Mouse (Mus musculus): Measurements from ENCODE around the gene Mettl1.

Mettl1 gene

DNA sequence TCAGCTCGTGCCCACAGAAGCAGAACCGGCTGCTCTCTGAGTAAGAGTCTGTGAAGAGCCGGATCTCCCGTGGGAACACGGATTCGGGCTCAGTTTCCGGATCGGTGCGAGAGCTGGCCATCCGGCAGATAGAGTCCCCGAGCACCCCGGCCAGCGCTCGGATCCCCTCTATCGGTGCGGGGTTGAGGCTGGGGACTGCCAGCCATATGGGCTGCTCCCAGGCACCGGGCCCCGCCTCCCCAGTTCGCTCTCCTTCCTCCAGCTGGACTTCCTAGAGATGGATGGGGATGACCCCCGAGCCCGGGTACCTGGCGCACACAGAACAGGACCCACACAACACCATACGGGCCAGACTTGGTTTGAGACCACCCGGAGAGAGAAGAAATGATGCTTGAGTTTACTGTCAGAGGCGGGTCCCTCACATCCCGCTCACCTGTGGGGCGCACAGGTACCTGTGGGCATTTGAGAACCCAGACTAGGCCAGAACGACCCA is at the start of gene Mettl1, which contains the start of gene Eef1akmt3:
Gene Mettl1, plus strand, starts transcription at position 141 of the 493 bp plus-strand sequence.
Gene Eef1akmt3, minus strand, starts transcription at position 240 of the 493 bp plus-strand sequence.
- peak; percentile 61 for DNase-seq (ENCODE audit: low read depth, low spot score)

DNA sequence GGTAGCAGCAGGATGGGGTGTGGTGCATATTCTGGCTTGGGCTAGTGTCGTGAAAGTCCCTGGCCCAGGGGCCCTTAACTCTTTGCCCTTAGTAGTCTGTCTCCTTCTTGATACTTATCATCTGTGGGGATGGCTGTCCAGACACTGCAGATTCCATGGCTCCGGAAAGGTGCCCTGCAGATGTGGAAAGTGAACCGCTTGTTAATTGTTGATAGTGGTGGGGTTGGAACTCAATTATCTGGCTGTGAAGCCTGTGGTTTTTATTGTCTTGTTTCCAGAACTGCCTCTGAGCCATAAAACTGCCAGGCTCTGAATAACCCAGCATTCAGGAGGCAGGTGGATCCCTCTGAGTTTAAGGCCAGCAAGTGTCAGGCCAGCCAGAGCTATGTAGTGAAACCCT is 49.5 kb upstream of the Mettl1 start:
- no peak for DNase-seq (ENCODE audit: low read depth, low spot score)

DNA sequence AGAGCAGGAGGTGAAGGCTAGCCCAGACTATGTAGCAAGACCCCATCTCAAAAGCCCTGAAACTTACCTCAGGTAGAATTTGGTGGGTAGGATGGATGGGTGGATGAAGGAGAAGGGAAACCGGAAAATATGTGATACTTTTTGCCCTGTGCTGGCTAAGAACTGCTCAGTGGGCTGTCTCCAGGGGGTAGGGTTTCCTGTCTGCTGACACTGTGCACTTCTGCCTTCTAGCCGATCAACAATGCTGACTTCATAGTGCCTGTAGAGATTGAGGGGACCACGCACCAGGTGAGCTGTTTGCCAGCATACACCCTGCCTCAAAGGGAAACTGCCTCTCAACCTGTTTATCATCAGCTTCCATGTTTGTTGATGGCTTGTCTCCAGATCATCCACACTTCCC is 47.6 kb upstream of the Mettl1 start:
- no peak for DNase-seq (ENCODE audit: low read depth, low spot score)

DNA sequence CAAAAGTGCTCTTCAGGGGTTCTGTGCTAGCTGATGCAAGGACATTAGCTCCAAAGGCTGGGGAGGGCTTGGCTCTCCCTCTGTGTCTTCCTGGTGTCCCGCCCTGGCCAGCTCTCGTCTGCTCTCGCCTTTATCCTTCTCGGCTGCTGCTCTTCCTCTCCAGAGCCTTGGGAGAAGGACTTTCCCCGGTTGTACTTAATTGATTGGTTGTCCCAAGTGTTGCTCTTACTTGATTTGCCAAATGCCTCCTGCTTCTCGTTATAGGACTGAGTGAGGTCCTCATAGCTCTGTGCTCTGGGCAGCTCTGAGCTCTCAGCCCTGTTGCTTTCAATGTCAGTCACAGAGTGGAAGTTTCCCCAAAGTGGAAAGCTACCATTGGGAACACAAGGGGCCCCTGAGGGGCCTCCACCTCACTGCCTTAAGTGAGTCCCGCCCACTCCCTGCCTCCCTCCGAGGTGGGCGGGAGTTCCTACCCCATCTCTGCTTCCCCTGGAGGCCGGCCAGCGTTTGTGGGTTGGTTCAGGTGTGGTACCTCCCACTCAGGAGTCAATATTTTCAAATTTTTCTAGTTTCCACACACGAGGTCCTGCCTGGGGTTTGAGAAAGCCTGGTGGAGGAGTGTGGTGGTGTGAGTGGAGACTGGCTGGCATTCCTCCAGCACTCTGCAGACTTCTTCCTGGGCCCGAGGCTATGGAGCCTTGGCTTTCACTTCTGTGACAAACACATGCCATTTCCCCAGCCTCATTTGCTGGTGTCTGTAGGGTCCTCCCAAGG is 43.7 kb upstream of the Mettl1 start:
- DNase-seq (ENCODE audit: low read depth, low spot score), result peak; percentile 34

DNA sequence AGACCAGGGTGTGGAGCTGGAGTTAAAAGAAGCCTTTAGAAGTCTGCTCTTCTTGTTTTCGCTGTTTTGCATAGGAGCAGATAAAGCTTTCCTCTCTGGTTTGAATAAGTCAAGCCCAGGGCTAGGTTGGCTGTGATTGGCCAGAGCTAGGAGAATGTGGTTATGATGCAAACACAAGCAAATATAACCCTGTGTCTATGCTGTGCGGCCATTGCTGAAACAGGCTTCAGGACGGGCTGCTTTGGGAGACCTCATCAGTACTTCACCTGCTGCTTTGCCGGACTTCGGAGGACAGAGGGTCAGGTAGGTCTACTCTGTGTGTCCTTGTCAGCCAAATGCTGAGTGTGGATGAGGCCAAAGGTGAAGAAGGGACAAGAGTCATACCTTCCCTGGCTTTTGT is 40.7 kb upstream of the Mettl1 start, which contains the start of gene Avil:
Gene Avil, plus strand, starts transcription at position 181 of the 400 bp plus-strand sequence.
- DNase-seq (ENCODE audit: low read depth, low spot score), result no peak

DNA sequence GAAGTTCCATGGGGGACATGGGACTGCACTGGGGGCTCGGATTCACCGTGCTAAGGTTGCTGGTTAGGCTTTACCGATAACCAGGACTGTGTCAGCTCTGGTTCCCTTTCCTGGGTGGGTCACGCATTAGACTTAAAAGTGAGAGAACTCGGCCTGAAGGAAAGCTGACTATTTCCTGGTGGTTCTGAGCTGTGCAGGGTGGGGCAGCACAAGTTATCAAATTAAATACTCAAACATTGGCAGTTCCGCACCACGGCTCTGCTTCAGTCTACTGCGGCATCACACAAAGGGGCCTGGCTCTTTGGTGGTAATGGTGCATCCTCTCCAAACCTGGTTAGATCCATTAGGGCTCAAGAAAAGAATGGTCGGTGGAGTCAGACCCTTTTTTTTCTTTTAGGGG is 39.9 kb upstream of the Mettl1 start:
- DNase-seq (ENCODE audit: low read depth, low spot score), result no peak

DNA sequence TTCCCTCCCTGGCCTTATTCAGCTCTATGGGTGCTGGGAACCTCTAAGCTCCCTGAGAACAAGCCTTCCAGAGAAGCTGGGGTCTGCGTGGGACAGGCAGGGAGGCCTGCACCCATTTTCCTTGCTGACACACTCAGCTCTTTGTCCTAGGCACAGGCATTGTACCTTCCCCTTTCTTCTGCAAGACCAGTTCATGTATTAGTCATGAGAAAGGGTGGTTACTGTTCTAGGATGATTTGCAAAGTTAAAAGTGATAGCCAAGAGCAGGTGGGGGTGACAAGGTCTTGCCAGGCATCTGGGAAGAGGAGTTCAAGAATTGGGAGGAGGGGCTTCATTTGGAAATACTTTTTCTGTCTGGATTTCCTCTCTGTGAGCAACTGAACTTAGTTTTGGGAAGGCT is 39.2 kb upstream of the Mettl1 start:
- DNase-seq (ENCODE audit: low read depth, low spot score), result no peak

DNA sequence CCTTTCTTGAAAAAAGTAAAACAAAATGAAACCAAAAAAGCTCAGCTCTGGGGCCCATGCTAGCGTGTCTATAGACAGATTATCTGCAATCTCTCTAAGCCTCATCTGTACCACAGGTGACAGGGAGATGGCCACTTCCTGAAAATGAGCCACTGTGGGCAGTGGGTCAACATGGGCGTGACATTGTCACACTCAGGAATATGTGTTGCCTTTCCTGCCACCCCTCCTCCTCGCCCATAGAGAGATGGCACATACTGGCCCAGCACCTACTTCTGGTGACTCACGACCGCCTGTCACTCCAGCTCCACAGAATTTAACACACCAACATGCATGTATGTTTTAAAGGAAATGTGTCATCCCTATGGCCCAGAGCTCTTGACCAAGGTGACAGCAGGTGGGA is 38.4 kb upstream of the Mettl1 start:
- no peak for DNase-seq (ENCODE audit: low read depth, low spot score)

DNA sequence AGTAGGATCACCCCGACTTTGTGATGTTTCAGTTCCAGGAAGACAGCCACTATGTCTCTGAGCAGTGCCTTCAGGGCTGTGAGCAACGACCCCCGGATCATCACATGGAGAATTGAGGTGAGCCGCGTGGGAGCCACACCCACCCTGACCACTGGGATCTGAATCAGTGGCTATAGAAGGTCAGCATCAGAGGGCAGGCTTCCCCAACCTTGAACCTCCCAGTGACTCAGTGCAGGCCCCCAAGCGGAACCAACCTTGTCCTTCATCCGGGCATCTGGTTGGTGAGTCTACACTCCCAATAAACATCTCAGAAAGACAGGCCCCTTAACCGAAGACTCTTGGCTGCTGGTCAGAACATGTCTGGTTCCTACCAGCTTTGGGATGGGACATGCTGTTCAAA is 37.9 kb upstream of the Mettl1 start:
- no peak for DNase-seq (ENCODE audit: low read depth, low spot score)

DNA sequence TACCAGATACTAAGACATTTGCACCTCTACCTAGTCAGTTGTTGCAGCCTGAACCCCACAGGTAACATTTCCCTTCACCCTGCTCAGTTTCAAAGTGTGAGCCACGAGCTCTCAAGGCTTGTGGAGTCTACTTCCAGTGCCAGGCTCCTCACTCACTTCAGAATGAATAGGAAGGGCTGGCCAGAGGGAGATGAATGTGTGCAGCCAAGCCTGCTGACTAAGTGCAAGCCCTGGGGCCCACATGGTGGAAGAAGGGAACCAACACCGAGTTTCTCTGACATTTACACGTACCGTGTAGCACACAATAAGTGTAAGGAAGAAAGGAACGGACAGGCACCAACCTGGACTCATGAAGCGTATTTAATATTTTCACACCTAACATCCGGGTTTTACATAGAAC is 37.4 kb upstream of the Mettl1 start:
- DNase-seq (ENCODE audit: low read depth, low spot score), result no peak

DNA sequence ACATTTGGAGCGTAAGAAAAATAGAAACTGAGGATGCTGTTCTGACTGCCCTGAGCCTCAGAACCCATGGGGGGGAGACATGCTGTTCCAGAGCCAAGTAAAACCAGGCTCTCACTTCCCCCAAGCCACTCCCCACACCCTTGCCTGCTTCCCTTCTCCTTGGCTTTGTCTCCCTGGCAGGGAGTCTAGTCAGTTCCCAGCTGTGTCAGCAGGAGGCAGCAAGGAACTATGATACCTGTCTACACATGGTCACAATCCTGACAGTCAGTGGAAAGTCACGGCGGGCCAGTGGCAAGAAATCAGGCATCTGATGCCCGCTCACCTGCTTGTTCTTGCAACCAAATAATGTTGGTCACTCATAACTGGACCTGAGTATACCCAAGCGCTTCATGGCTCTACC is 24.7 kb upstream of the Mettl1 start:
- DNase-seq (ENCODE audit: low read depth, low spot score), result peak; percentile 37

DNA sequence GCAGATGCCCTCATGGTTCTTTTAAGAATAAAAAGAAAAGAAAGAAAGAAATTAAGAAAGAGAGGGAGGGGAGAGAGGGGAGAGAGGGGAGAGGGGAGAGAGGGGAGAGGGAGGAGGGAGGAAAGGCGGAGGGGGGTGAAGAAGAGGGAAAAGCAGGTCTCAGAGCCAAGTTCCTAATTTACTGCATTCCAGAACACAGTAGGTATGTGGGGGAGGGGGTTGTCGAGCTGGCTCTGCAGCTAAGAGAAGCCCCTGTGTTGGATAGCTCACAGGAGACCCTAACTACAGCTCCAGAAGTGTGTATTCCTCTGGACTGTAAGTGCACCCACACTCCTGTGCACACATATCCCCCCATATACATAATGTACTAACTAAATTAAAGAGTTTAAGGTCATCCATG is 24.1 kb upstream of the Mettl1 start:
- DNase-seq (ENCODE audit: low read depth, low spot score), result no peak

DNA sequence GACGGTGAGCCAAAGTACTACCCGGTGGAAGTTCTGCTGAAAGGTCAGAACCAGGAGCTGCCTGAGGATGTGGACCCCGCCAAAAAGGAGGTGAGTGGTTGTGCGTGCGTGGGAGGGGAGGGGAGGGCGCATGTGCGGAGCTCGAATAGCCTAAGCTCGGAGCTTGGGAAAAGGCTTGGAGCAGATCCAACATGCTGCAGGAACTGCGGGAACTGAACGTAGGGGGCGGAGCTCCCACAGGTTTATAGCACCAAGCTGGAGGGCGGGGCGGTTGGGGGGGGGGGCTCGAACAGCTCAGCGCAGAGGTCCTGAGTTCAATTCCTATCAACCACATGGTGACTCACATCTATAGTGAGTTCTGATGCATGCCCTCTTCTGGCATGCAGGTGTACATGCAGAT is 22.8 kb upstream of the Mettl1 start:
- DNase-seq (ENCODE audit: low read depth, low spot score), result no peak

DNA sequence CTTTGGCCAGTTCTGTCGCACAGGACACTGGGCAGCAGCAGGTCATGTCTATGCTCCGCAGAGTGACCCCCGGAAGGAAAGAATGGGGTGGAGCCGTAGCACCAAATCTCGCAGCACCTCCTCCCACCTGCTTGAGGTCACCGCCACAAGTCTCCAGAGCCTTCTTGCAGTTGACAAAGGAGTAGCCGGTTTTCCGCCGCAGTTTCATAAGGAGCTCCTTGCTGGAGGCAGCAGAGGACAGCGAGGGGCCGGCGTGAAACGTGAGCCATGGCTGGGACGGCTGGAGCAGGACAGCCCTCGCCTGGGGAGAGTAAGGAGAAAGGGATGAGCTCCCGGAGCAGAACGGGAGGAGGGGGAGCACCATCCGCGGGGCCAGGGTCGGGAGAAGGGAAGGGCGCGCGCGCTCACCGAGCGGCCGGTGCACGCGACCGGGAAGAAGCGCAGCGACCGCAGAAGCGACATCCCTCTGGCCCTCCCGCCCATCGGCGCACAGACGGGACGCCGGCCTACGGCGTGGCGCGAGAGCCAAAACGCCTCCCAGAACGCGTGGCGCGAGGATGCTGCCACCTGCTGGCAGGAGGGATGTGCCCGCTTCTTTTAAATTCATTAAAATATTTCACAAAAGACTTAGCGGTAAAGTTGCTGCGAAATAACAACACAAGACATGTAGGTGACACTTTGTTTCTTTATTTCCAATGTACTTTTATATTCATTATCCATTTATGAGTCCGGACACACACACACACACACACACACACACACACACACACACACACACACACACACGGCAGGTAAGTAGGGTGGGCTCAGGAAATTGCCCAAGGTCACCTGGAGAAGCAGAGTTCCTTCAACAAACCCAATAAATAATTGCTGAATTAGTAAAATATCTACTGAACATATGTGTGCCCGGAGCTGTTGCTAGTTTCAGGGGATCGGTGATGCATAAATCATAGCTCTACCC is 10.6 kb upstream of the Mettl1 start, which contains the start of gene Tsfm:
Gene Tsfm, minus strand, starts transcription at position 505 of the 961 bp plus-strand sequence.
- peak; percentile 87 for DNase-seq (ENCODE audit: low read depth, low spot score)

DNA sequence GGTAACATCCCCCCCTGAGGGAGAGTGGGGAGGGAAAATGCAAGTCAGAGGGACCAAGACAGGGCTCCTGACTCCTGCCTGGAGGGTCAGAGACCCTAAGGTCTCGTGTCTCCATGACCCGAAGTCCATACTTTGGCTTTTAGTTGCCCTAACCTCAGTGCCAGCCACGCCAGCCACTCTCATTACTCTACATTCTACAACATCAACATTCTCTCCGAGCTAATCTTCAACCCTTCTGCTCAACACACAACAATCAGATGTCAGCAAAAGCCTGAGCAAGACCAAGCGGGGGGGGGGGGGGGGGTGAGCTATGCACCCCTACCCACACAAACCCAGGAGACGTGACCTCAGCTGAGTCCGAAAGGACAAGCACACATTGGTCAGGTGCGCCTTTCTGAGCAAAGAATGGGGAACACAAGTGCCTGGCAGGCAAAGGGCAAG is 7.9 kb upstream of the Mettl1 start:
- DNase-seq (ENCODE audit: low read depth, low spot score), result no peak

DNA sequence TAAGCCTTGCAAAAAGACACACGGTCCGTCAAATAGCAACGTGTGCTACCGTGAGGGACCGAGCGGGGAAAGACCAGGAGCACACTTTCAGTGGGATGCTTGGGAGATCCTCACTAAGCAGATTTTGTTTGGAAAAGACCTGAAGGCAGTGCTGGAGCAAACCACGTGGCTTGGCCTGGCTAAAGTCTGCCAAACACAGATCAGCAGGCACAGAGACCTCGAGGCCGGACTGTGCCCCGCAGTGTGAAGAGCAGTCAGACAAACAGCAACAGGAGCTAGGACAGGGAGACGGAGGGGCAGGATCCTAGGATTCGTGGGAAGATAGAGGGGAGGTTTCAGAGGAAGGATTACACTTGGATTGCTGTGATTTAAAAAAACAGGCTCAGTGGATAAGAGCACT is 4.9 kb upstream of the Mettl1 start:
- no peak for DNase-seq (ENCODE audit: low read depth, low spot score)

DNA sequence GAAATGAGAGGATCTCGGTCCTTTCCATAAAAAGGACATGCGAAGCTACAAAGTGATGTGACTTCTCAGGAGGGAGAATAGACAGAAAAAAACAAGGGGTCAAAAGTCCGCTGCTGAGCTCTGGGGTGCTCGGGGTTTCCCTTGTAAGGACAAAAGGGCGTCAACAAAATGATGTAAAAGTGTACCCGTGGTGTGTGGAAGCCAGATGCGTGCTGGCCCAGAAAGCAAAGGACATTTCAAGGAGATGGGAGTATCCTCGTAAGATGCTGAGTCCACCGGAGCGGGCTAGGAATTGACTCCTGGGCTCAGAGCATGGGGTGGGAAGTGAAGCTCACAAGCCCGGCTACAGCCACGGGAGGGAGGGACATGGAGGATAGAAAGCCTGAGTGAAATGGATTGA is 3.6 kb upstream of the Mettl1 start:
- no peak for DNase-seq (ENCODE audit: low read depth, low spot score)

DNA sequence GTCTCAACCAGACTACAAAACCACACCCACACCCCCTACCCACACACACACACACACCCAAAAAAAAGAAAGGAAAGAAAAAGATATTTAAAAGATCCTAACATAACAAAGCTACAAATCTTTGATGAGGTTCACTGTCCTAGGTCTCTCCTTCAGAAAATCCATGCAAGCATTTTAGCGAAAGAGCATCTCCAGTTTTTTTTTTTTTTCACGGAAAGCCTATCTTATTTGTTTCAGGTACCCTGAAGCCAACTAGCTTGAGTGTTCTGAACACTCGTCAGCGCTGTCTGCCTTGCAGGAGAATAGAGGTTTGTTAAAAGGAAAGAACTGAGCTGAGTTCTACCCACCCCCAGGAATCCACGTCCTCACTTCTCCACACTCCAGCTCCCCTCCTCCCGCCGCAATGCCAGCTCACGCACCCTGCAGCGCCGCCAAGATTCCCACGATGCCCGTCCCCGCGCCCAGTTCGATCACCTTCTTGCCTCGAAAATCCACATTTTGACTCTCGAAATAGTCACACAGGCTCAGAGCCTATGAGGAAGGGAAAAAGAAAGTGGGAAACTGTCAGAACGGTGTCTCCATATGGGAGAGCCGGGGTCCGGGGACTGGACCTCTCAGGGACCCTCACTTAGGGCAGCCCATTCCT is 522 bp upstream of the Mettl1 start:
- peak; percentile 41 for DNase-seq (ENCODE audit: low read depth, low spot score)

DNA sequence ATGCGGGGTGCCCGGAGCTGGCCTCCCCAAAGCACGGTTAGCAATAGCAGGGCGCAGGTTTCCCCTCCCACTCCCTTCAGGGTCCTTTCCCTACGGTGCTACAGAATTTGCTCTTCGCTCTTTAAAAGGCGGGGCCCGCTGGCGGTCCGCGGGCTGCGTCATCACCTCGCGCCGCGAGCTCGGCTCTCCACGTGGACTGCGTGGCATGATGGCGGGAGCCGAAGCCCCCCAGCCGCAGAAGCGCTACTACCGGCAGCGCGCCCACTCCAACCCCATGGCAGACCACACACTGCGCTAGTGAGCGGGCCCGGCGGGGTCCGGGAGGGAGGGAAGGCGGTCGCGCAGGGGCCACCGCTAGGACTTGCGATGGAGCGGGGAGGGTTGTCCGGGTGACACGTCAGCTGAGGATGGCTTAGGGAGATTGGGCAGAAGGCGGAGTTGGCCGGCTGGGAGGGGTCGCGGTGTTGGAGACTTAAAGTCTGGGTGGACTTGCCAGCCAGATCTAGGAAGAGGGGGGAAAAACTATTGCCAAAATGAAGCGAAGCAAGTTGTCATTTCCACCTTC is 642 bp downstream of the Mettl1 start:
- DNase-seq (ENCODE audit: low read depth, low spot score), result peak; percentile 84

DNA sequence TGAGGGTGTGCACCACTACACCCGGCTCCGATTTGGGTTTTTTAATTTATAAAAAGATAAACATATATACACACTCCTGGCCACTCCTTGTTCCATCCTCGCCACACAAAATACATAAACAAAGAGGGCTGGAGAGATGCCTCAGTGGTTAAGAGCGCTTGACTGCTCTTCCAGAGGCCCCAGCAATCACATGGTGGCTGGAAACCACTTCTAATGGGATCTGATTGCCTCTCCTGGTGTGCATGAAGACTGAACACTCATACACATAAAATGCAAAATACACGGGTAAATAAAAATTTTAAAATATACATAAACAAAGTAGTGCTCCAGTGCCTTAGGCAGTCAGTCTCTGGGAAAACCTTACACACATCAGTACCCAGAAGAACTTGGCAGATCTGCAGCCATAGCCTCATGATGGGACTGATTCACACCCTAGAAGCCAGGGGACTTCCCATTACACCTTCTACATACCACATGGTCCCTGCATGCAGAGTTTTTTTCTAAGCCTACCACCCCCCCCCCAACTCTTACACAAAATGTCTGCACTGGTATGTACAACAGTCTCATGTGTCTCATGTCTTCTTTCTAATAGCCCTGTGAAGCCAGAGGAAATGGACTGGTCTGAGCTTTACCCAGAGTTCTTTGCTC is 1.4 kb downstream of the Mettl1 start:
- DNase-seq (ENCODE audit: low read depth, low spot score), result peak; percentile 68

DNA sequence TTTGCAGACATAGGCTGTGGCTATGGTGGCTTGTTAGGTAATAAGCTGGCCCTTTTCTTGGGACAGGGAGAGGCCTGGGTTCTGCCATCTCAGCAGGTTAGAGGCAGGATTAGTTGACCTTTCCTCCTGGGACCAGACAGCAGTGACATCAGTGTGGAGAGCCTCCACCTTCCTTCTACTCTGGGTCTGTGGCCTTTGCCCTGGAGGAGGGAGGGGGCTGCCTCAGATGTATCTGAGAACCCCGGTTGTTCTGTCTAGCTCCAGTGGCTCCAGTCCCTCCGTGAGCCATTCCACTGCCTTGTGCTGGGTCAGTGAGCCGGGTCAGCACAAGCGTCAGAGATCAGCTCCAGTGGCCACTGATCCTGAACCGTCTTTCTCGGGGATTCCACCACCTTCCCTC is 2.0 kb downstream of the Mettl1 start:
- DNase-seq (ENCODE audit: low read depth, low spot score), result no peak
